11 mouse cellular contexts compared by ENCODE assay signal in the genomic region with DNA sequence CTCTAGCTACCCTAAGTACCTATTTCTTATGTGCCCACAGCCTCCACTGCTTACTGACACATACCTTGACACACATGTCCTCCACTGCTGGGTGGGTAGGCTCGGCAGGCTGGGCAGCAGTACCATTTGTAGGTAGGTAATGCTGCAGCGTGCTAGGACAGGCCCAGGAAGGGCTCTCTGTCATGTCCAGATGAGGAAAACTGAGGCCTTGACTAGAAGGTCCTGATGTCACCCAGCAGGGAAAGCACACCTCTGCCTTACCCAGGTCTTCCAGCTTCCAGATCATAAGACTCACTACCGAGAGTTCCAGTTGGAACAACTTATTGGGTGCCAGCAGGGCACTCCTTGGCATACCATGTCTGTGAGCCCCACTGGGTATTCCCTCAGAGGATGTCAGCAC. TPM values are rescaled to one million over a fixed set of nuclear protein-coding genes. Genes with fewer than 3 reads are reported as not detected.
A peak's percentile ranks its signal among the peaks of the same experiment; 100 is the strongest.
DNase-seq lines count a peak whose midpoint lies in the region; ATAC-seq lines count a peak whose summit lies in the region.
"Had no signal": no experiment of that assay in that cellular context is flagged by ENCODE, and none has a peak within 500 bp of the region (broad histone marks: within the 10 kb centered on the region; RNA-seq: fewer than 3 reads in every experiment).

No protein-coding gene starts in this region.

- no peaks in the 10 kb centered on the region for H3K9me3 ChIP-seq in heart, embryonic 15.5 days (replicated peaks)
- no peaks in the 10 kb centered on the region for H3K9me3 ChIP-seq in neural tube, embryonic 13.5 days
- no peaks in the 10 kb centered on the region for H3K9me3 ChIP-seq in neural tube, embryonic 15.5 days (replicated peaks)
- H3K9me3 ChIP-seq in limb, embryonic 10.5 days (replicated peaks) = no peaks in the 10 kb centered on the region
- H3K9me3 ChIP-seq in stomach, embryonic 15.5 days = no peaks in the 10 kb centered on the region

- peaks cover 66% of the 10 kb centered on the region for H3K4me1 ChIP-seq in heart, embryonic 15.5 days (replicated peaks)
- peaks cover 71% of the 10 kb centered on the region for H3K4me1 ChIP-seq in neural tube, embryonic 13.5 days (replicated peaks)
- H3K4me1 ChIP-seq in neural tube, embryonic 15.5 days = peaks cover 68% of the 10 kb centered on the region
- H3K4me1 ChIP-seq in limb, embryonic 10.5 days = peaks cover 60% of the 10 kb centered on the region
- H3K4me1 ChIP-seq in stomach, embryonic 15.5 days = peaks cover 49% of the 10 kb centered on the region

- no peak overlapping the region for H3K4me2 ChIP-seq in heart, embryonic 15.5 days
- peak overlapping the region; percentile 7; the same call in 1 of the 2 replicates for H3K4me2 ChIP-seq in neural tube, embryonic 13.5 days
- H3K4me2 ChIP-seq in neural tube, embryonic 15.5 days = no peak overlapping the region
- H3K4me2 ChIP-seq in stomach, embryonic 15.5 days = no peak overlapping the region

- DNase-seq in heart, postnatal 4 days = no peak
- DNase-seq in limb, embryonic 10.5 days (ENCODE audit: low spot score) = no peak
- DNase-seq in right cerebral cortex, postnatal 36 days (ENCODE audit: low spot score in 2 of 2) = no peak
- DNase-seq: lung, adult 2 months had no signal

- H3K9ac ChIP-seq in heart, embryonic 15.5 days = no peak overlapping the region
- H3K9ac ChIP-seq in neural tube, embryonic 13.5 days = peak overlapping the region; percentile 41
- H3K9ac ChIP-seq in neural tube, embryonic 15.5 days (replicated peaks) = no peak overlapping the region; the same call in 1 of the 2 replicates
- H3K9ac ChIP-seq in stomach, embryonic 15.5 days = 0 out of 2 replicates have a peak overlapping the region, but pooled peaks have one; percentile 1

- H3K4me3 ChIP-seq in heart, embryonic 15.5 days = no peak overlapping the region
- H3K4me3 ChIP-seq in neural tube, embryonic 13.5 days = no peak overlapping the region
- no peak overlapping the region for H3K4me3 ChIP-seq in neural tube, embryonic 15.5 days (replicated peaks)
- H3K4me3 ChIP-seq in limb, embryonic 10.5 days = no peak overlapping the region
- no peak overlapping the region for H3K4me3 ChIP-seq in stomach, embryonic 15.5 days (replicated peaks)

- no peak for ATAC-seq in heart, embryonic 15.5 days (replicated peaks; ENCODE audit: insufficient number of reproducible peaks, insufficient read depth, low FRiP score, low read depth)
- no peak for ATAC-seq in neural tube, embryonic 13.5 days (ENCODE audit: low read depth)
- ATAC-seq in neural tube, embryonic 15.5 days (ENCODE audit: low FRiP score) = no peak
- no peak for ATAC-seq in stomach, embryonic 15.5 days (ENCODE audit: insufficient read depth, low FRiP score, low read depth)

- peaks cover 15% of the 10 kb centered on the region; the same call in 1 of the 2 replicates for H3K36me3 ChIP-seq in heart, embryonic 15.5 days
- H3K36me3 ChIP-seq in neural tube, embryonic 13.5 days = peaks cover 39% of the 10 kb centered on the region
- H3K36me3 ChIP-seq in neural tube, embryonic 15.5 days = peaks cover 29% of the 10 kb centered on the region
- peaks cover 33% of the 10 kb centered on the region for H3K36me3 ChIP-seq in limb, embryonic 10.5 days
- H3K36me3 ChIP-seq in stomach, embryonic 15.5 days = peaks cover 19% of the 10 kb centered on the region

- WGBS in heart, embryonic 15.5 days = 86% methylated on average over 3 of the region's 3 CpGs
- 92% methylated on average over 3 of the region's 3 CpGs for WGBS in neural tube, embryonic 13.5 days
- WGBS in neural tube, embryonic 15.5 days = 96% methylated on average over 3 of the region's 3 CpGs
- WGBS in limb, embryonic 10.5 days = 88% methylated on average over 3 of the region's 3 CpGs
- 80% methylated on average over 3 of the region's 3 CpGs for WGBS in stomach, embryonic 15.5 days

- H3K27me3 ChIP-seq in heart, embryonic 15.5 days = no peaks in the 10 kb centered on the region
- no peaks in the 10 kb centered on the region for H3K27me3 ChIP-seq in neural tube, embryonic 13.5 days
- no peaks in the 10 kb centered on the region for H3K27me3 ChIP-seq in neural tube, embryonic 15.5 days (replicated peaks)
- H3K27me3 ChIP-seq in limb, embryonic 10.5 days (ENCODE audit: low read depth, poor library complexity, severe bottlenecking) = no peaks in the 10 kb centered on the region
- no peaks in the 10 kb centered on the region for H3K27me3 ChIP-seq in stomach, embryonic 15.5 days (replicated peaks)

- H3K27ac ChIP-seq in heart, embryonic 15.5 days = peak overlapping the region; percentile 98
- no peak overlapping the region for H3K27ac ChIP-seq in neural tube, embryonic 13.5 days (replicated peaks)
- no peak overlapping the region for H3K27ac ChIP-seq in neural tube, embryonic 15.5 days (replicated peaks)
- peak overlapping the region; percentile 19 for H3K27ac ChIP-seq in limb, embryonic 10.5 days
- peak overlapping the region; percentile 100 for H3K27ac ChIP-seq in stomach, embryonic 15.5 days

RNA-seq across cellular contexts. Expression of gene Cic, which starts 7.5 kb away (rescaled TPM):
- polyA plus RNA-seq in heart, embryonic 15.5 days (2015; fragmentation: Nextera tagmentation; extraction: Ambion mirVana) = 22.9 and 27.4 TPM in 2 replicates
- 100 to 1,000 TPM; 108 to 109 TPM for total RNA-seq in heart, postnatal 4 days (2021)
- polyA plus RNA-seq in neural tube, embryonic 13.5 days (2015; fragmentation: Nextera tagmentation; extraction: Ambion mirVana) = 40.2 and 43.4 TPM in 2 replicates
- polyA plus RNA-seq in neural tube, embryonic 15.5 days (2015; fragmentation: Nextera tagmentation; extraction: Ambion mirVana) = 33.3 and 37.2 TPM in 2 replicates
- polyA plus RNA-seq in limb, embryonic 10.5 days (2016; fragmentation: Nextera tagmentation; extraction: Ambion mirVana) = 21.4 and 25.2 TPM in 2 replicates
- polyA plus RNA-seq in stomach, embryonic 15.5 days (2015; fragmentation: Nextera tagmentation; extraction: Ambion mirVana) = 33.8 and 36.4 TPM in 2 replicates

RNA-seq across cellular contexts. Expression of gene Pafah1b3, which starts 22.8 kb away (rescaled TPM):
- 103 and 119 TPM in 2 replicates for polyA plus RNA-seq in heart, embryonic 15.5 days (2015; fragmentation: Nextera tagmentation; extraction: Ambion mirVana)
- total RNA-seq in heart, postnatal 4 days (2021) = 10 to 100 TPM; 37.5 to 38.4 TPM
- polyA plus RNA-seq in neural tube, embryonic 13.5 days (2015; fragmentation: Nextera tagmentation; extraction: Ambion mirVana) = 525 and 535 TPM in 2 replicates
- polyA plus RNA-seq in neural tube, embryonic 15.5 days (2015; fragmentation: Nextera tagmentation; extraction: Ambion mirVana) = 458 and 569 TPM in 2 replicates
- 224 and 248 TPM in 2 replicates for polyA plus RNA-seq in limb, embryonic 10.5 days (2016; fragmentation: Nextera tagmentation; extraction: Ambion mirVana)
- polyA plus RNA-seq in stomach, embryonic 15.5 days (2015; fragmentation: Nextera tagmentation; extraction: Ambion mirVana) = 201 and 215 TPM in 2 replicates

RNA-seq across cellular contexts. Expression of gene Erf, which starts 24.4 kb away (rescaled TPM):
- polyA plus RNA-seq in heart, embryonic 15.5 days (2015; fragmentation: Nextera tagmentation; extraction: Ambion mirVana) = 12.1 and 13.2 TPM in 2 replicates
- 10 to 100 TPM; 47.5 to 53.2 TPM for total RNA-seq in heart, postnatal 4 days (2021)
- 4.9 and 8.0 TPM in 2 replicates for polyA plus RNA-seq in neural tube, embryonic 13.5 days (2015; fragmentation: Nextera tagmentation; extraction: Ambion mirVana)
- polyA plus RNA-seq in neural tube, embryonic 15.5 days (2015; fragmentation: Nextera tagmentation; extraction: Ambion mirVana) = 3.7 and 6.5 TPM in 2 replicates
- 14.2 and 16.6 TPM in 2 replicates for polyA plus RNA-seq in limb, embryonic 10.5 days (2016; fragmentation: Nextera tagmentation; extraction: Ambion mirVana)
- 13.0 and 17.6 TPM in 2 replicates for polyA plus RNA-seq in stomach, embryonic 15.5 days (2015; fragmentation: Nextera tagmentation; extraction: Ambion mirVana)

RNA-seq across cellular contexts. Expression of gene Prr19, which starts 26.2 kb away (rescaled TPM):
- polyA plus RNA-seq in heart, embryonic 15.5 days (2015; fragmentation: Nextera tagmentation; extraction: Ambion mirVana) = 0.10 and 0.15 TPM in 2 replicates
- not detected for total RNA-seq in heart, postnatal 4 days (2021)
- polyA plus RNA-seq in neural tube, embryonic 13.5 days (2015; fragmentation: Nextera tagmentation; extraction: Ambion mirVana) = 2.1 and 2.9 TPM in 2 replicates
- polyA plus RNA-seq in neural tube, embryonic 15.5 days (2015; fragmentation: Nextera tagmentation; extraction: Ambion mirVana) = 3.0 and 3.5 TPM in 2 replicates
- polyA plus RNA-seq in limb, embryonic 10.5 days (2016; fragmentation: Nextera tagmentation; extraction: Ambion mirVana) = 1.1 and 1.3 TPM in 2 replicates
- polyA plus RNA-seq in stomach, embryonic 15.5 days (2015; fragmentation: Nextera tagmentation; extraction: Ambion mirVana) = 0.41 and 0.49 TPM in 2 replicates
- total RNA-seq: heart, postnatal 10 days had no signal
- polyA plus RNA-seq: large intestine, adult 2 months; lung, adult 2 months; small intestine, adult 2 months had no signal

RNA-seq across cellular contexts. Expression of gene Tmem145, which starts 30.9 kb away (rescaled TPM):
- 0.05 and 0.27 TPM in 2 replicates for polyA plus RNA-seq in heart, embryonic 15.5 days (2015; fragmentation: Nextera tagmentation; extraction: Ambion mirVana)
- not detected for total RNA-seq in heart, postnatal 4 days (2021)
- 51.7 and 52.2 TPM in 2 replicates for polyA plus RNA-seq in neural tube, embryonic 13.5 days (2015; fragmentation: Nextera tagmentation; extraction: Ambion mirVana)
- polyA plus RNA-seq in neural tube, embryonic 15.5 days (2015; fragmentation: Nextera tagmentation; extraction: Ambion mirVana) = 73.5 and 98.1 TPM in 2 replicates
- 0.14 and 0.38 TPM in 2 replicates for polyA plus RNA-seq in limb, embryonic 10.5 days (2016; fragmentation: Nextera tagmentation; extraction: Ambion mirVana)
- 1.4 and 1.6 TPM in 2 replicates for polyA plus RNA-seq in stomach, embryonic 15.5 days (2015; fragmentation: Nextera tagmentation; extraction: Ambion mirVana)
- total RNA-seq: heart, postnatal 10 days had no signal
- polyA plus RNA-seq: lung, adult 2 months had no signal

Comparison
In these comparisons a context has a peak if more than half of its experiments do, and no peak if none do; other contexts are left out.
1. H3K9ac ChIP-seq: peak in neural tube, embryonic 13.5 days (single experiment) and stomach, embryonic 15.5 days (single experiment); none in heart, embryonic 15.5 days (single experiment) and neural tube, embryonic 15.5 days (single experiment).
2. H3K27ac ChIP-seq: peak in heart, embryonic 15.5 days (single experiment), limb, embryonic 10.5 days (single experiment) and stomach, embryonic 15.5 days (single experiment); none in neural tube, embryonic 13.5 days (single experiment) and neural tube, embryonic 15.5 days (single experiment).